Mouse (Mus musculus) small intestine, adult 2 months (tissue): ENCODE data around the gene Kif18a. TPM values are rescaled to one million over a fixed set of nuclear protein-coding genes. Genes with fewer than 3 reads are reported as not detected.

ENCODE experiments used
- H3K27ac ChIP-seq: fragments of 200-500 bp; 2 replicates; pipeline ENCODE4 v1.5.1; 2012; ENCODE audit warnings: low read depth, low read length, control low read depth, inconsistent platforms; ENCODE audit not compliant: insufficient read depth
- H3K27me3 ChIP-seq: fragments of 200-500 bp; 2 replicates; pipeline ENCODE4 v1.6.1; 2012; ENCODE audit warnings: mild to moderate bottlenecking, moderate library complexity, low read length, inconsistent platforms; ENCODE audit not compliant: control insufficient read depth, insufficient read depth
- H3K36me3 ChIP-seq: fragments of 200-500 bp; 2 replicates; pipeline ENCODE4 v1.6.1; 2012; ENCODE audit warnings: mild to moderate bottlenecking, low read length, control low read depth, inconsistent platforms; ENCODE audit not compliant: control insufficient read depth, insufficient read depth
- H3K4me1 ChIP-seq: fragments of 200-500 bp; 2 replicates; pipeline ENCODE4 v1.6.1; 2012; ENCODE audit warnings: low read length, inconsistent platforms, mixed read lengths; ENCODE audit not compliant: control insufficient read depth, insufficient read depth, insufficient read length
- H3K4me3 ChIP-seq: fragments of 200-500 bp; 2 replicates; pipeline ENCODE4 v1.5.1; 2012; ENCODE audit warnings: low read depth, mild to moderate bottlenecking, control low read depth, inconsistent platforms, low read length, moderate library complexity
- CTCF ChIP-seq: fragments of 200-500 bp; IDR thresholded peaks from 2 replicates; pipeline ENCODE4 v1.5.1; 2012; ENCODE audit warnings: low read depth, mild to moderate bottlenecking, control low read depth, inconsistent platforms, low read length, moderate library complexity, mixed read lengths; ENCODE audit not compliant: insufficient replicate concordance, insufficient read length; ENCODE audit errors: extremely low read depth
- POLR2A ChIP-seq: fragments of 200-500 bp; IDR thresholded peaks from 2 replicates; pipeline ENCODE4 v1.6.1; 2012; ENCODE audit warnings: low read depth, mild to moderate bottlenecking, control low read depth, inconsistent platforms, low read length, moderate library complexity
- WGBS: fragments of 180-500 bp; shearing (Covaris S2); methylation state at CpG from one replicate; pipeline ENCODE4 v1.1.7; 2018; 5-methylcytosine and 5-hydroxymethylcytosine counted together
- polyA plus RNA-seq: library from polyadenylated mRNA; depleted of rRNA; stranded (reverse); fragments of >200 nt; gene quantifications from 2 replicates; pipeline ENCODE4 v1.2.3, GENCODE M21; 2012; rRNA removed

Gene Kif18a
- polyA plus RNA-seq, 1 experiment = 0.09 TPM

GRCm38 (mm10) chr2:109384019-109384418, 103.5 kb downstream of the Kif18a start:
- WGBS = 59% methylated on average over 1 of the region's 1 CpGs
- no peaks in the 10 kb centered on the region for H3K36me3 ChIP-seq
- H3K27me3 ChIP-seq = no peaks in the 10 kb centered on the region
- no peak overlapping the region for H3K27ac ChIP-seq
- no peaks in the 10 kb centered on the region for H3K4me1 ChIP-seq
- TF ChIP-seq POLR2A (no peak), CTCF (no peak)
- no peak overlapping the region for H3K4me3 ChIP-seq

GRCm38 (mm10) chr2:109386211-109386610, 105.7 kb downstream of the Kif18a start:
- no peak overlapping the region for H3K27ac ChIP-seq

GRCm38 (mm10) chr2:109388733-109389132, 108.2 kb downstream of the Kif18a start:
- TF ChIP-seq POLR2A = no peak
- no peak for TF ChIP-seq CTCF
- H3K4me1 ChIP-seq = no peaks in the 10 kb centered on the region
- no peak overlapping the region for H3K27ac ChIP-seq
- no peak overlapping the region for H3K4me3 ChIP-seq
- H3K36me3 ChIP-seq = no peaks in the 10 kb centered on the region
- no peaks in the 10 kb centered on the region for H3K27me3 ChIP-seq
- WGBS = 72% methylated on average over 5 of the region's 5 CpGs

More at GRCm38 (mm10) chr2:109386211-109386610, 105.7 kb downstream of the Kif18a start:
- no peak for TF ChIP-seq POLR2A
- no peak for TF ChIP-seq CTCF
- Histone ChIP-seq H3K36me3 (no peaks in the 10 kb centered on the region), H3K27me3 (no peaks in the 10 kb centered on the region), H3K4me1 (no peaks in the 10 kb centered on the region), H3K4me3 (no peak overlapping the region)
- 28% methylated on average over 1 of the region's 1 CpGs for WGBS

DNA sequence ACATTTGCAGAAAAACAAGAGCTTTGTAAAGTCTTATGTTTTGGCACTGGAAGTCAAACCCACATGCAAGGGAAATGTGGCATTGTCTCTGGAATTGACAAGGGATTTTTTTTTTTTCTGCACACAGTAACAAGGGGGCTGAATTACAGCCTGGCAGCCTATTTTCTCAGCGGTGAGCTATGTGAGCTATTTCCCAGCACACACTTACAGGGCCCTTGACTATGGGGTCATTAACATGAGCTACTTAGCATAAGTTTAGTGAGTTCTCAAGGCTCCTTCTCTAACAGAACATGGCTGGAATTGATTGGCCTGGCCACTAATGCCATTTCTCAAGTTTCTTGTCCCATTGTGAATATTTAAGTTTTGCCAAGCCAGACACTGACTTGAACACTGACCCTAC, 109.4 kb downstream of the Kif18a start:
- Histone ChIP-seq H3K27me3 (no peaks in the 10 kb centered on the region), H3K36me3 (no peaks in the 10 kb centered on the region), H3K4me3 (no peak overlapping the region), H3K4me1 (no peaks in the 10 kb centered on the region), H3K27ac (no peak overlapping the region)
- WGBS = 41% methylated on average over 1 of the region's 1 CpGs
- TF ChIP-seq POLR2A (no peak), CTCF (no peak)

Other genes starting within 250 kb of the Kif18a start
- 0.41 and 0.62 TPM in 2 replicates for gene Mettl15, start within 50 bp of the Kif18a start, polyA plus RNA-seq